Mouse (Mus musculus): ENCODE results near the gene Slc38a3.

GRCm38 (mm10) chr9:107707701-107708438 is 38.5 kb upstream of the Slc38a3 start:
- TF ChIP-seq POLR2A (IDR thresholded peaks at IDR 0.05; ENCODE audit: low read depth, low read length), result no peak
- TF ChIP-seq CTCF (IDR thresholded peaks at IDR 0.05; ENCODE audit: extremely low read depth, insufficient read depth, insufficient read length, insufficient replicate concordance), result no peak

Measured in spleen, adult 2 months (tissue).